Mouse (Mus musculus) MEL (cell line): ENCODE measurements around the gene Cntn4.

Source experiments
- CTCF ChIP-seq, 3 experiments: IDR thresholded peaks in 2 of 3; conservative IDR thresholded peaks in 1 of 3; 2 replicates each; pipeline ENCODE4 v1.5.1; 2011 to 2012; ENCODE audit warnings: low read length in 3 of 3, low read depth in 2 of 3, mild to moderate bottlenecking in 2 of 3, improper control_type of control experiment in 1 of 3, inconsistent platforms in 1 of 3, mixed read lengths in 1 of 3, moderate library complexity in 1 of 3; ENCODE audit not compliant: control insufficient read depth in 1 of 3, insufficient read depth in 1 of 3, poor library complexity in 1 of 3, severe bottlenecking in 1 of 3
- USF1 ChIP-seq: IDR thresholded peaks from 2 replicates; pipeline ENCODE4 v1.6.1; 2014; ENCODE audit warnings: low read depth, mild to moderate bottlenecking, inconsistent platforms, low read length, improper control_type of control experiment, moderate library complexity
- ZNF384 ChIP-seq: IDR thresholded peaks from 2 replicates; pipeline ENCODE4 v1.6.1; 2012; ENCODE audit warnings: low read depth, mild to moderate bottlenecking, inconsistent platforms, low read length, improper control_type of control experiment

GRCm38 (mm10) chr6:106440786-106441185 is 763.3 kb downstream of the Cntn4 start:
- TF ChIP-seq ZNF384 (no peak), USF1 (no peak), CTCF (IDR thresholded peaks at IDR 0.05 in 2 of 3, conservative IDR thresholded peaks at IDR 0.05 in 1 of 3; ENCODE audit: control insufficient read depth in 1 of 3, insufficient read depth in 1 of 3, low read depth in 2 of 3, low read length in 3 of 3, poor library complexity in 1 of 3, severe bottlenecking in 1 of 3) (no peak)
